Mouse (Mus musculus) ES-Bruce4 (cell line): ENCODE data around the gene Dbn1. TPM values are rescaled to one million over a fixed set of nuclear protein-coding genes. Genes with fewer than 3 reads are reported as not detected.

Experiments used
- H3K27ac ChIP-seq: 2 replicates; pipeline ENCODE4 v1.5.1; 2012; ENCODE audit warnings: low read length, inconsistent platforms; ENCODE audit not compliant: insufficient read depth
- H3K27me3 ChIP-seq: 2 replicates; pipeline ENCODE4 v1.6.1; 2012; ENCODE audit warnings: mild to moderate bottlenecking, low read length, inconsistent platforms; ENCODE audit not compliant: control insufficient read depth, poor library complexity, insufficient read depth, severe bottlenecking
- H3K36me3 ChIP-seq: 2 replicates; pipeline ENCODE4 v1.6.1; 2012; ENCODE audit warnings: inconsistent platforms, mild to moderate bottlenecking, low read length, moderate library complexity; ENCODE audit not compliant: control insufficient read depth, poor library complexity, insufficient read depth, severe bottlenecking
- H3K4me1 ChIP-seq: one replicate; pipeline ENCODE4 v1.8.1; 2011; ENCODE audit warnings: low read length; ENCODE audit not compliant: control insufficient read depth, insufficient read depth
- H3K4me3 ChIP-seq: 2 replicates; pipeline ENCODE4 v1.5.1; 2011; ENCODE audit warnings: low read depth, mild to moderate bottlenecking, low read length
- H3K9ac ChIP-seq: 2 replicates; pipeline ENCODE4 v1.6.1; 2012; ENCODE audit warnings: low read depth, mild to moderate bottlenecking, inconsistent platforms; ENCODE audit not compliant: poor library complexity, severe bottlenecking
- H3K9me3 ChIP-seq: replicated peaks from 2 replicates; pipeline ENCODE4 v1.6.1; 2012; ENCODE audit warnings: mild to moderate bottlenecking, low read length, inconsistent platforms; ENCODE audit not compliant: control insufficient read depth, poor library complexity, insufficient read depth, severe bottlenecking
- CTCF ChIP-seq: IDR thresholded peaks from one replicate; pipeline ENCODE4 v1.8.1; 2011; ENCODE audit warnings: low read depth, low read length
- EP300 ChIP-seq: IDR thresholded peaks from 2 replicates; pipeline ENCODE4 v1.6.1; 2011; ENCODE audit warnings: low read depth, low read length; ENCODE audit not compliant: insufficient read depth
- POLR2A ChIP-seq: IDR thresholded peaks from one replicate; pipeline ENCODE4 v1.8.1; 2011; ENCODE audit warnings: low read length; ENCODE audit not compliant: insufficient read depth
- polyA plus RNA-seq: library from polyadenylated mRNA; stranded (reverse); fragments of >200 nt; gene quantifications from 2 replicates; pipeline ENCODE4 v1.2.4, GENCODE M21; 2011; ENCODE audit warnings: low read depth; ENCODE audit not compliant: missing spikeins, insufficient read depth, insufficient read length

The Dbn1 gene
- polyA plus RNA-seq, 1 experiment: 43.6 TPM

GRCm38 (mm10) chr13:55472132-55473022 is 15.5 kb downstream of the Dbn1 start:
- H3K27ac ChIP-seq: no peak overlapping the region
- no peaks in the 10 kb centered on the region for H3K36me3 ChIP-seq
- H3K9me3 ChIP-seq: no peaks in the 10 kb centered on the region
- no peaks in the 10 kb centered on the region for H3K4me1 ChIP-seq
- peak overlapping the region; percentile 93 for H3K4me3 ChIP-seq
- peak overlapping the region; percentile 79 for H3K9ac ChIP-seq
- no peak for TF ChIP-seq POLR2A
- no peak for TF ChIP-seq CTCF
- no peak for TF ChIP-seq EP300
- no peaks in the 10 kb centered on the region for H3K27me3 ChIP-seq

- H3K4me1 ChIP-seq: no peaks in the 10 kb centered on the region
- H3K27ac ChIP-seq: no peak overlapping the region
- H3K27me3 ChIP-seq: no peaks in the 10 kb centered on the region
- H3K36me3 ChIP-seq: no peaks in the 10 kb centered on the region
- H3K9ac ChIP-seq: peak overlapping the region; percentile 79
- no peaks in the 10 kb centered on the region for H3K9me3 ChIP-seq
- H3K4me3 ChIP-seq: peak overlapping the region; percentile 93
- TF ChIP-seq EP300: no peak
- TF ChIP-seq CTCF: no peak
- no peak for TF ChIP-seq POLR2A
Observed at GRCm38 (mm10) chr13:55471819-55472131, 16.1 kb downstream of the Dbn1 start.

- H3K4me3 ChIP-seq: peak overlapping the region; percentile 93
- no peak overlapping the region for H3K27ac ChIP-seq
- H3K36me3 ChIP-seq: no peaks in the 10 kb centered on the region
- no peaks in the 10 kb centered on the region for H3K9me3 ChIP-seq
- no peaks in the 10 kb centered on the region for H3K4me1 ChIP-seq
- TF ChIP-seq EP300 (no peak), POLR2A (no peak), CTCF (peak; percentile 70)
- H3K27me3 ChIP-seq: no peaks in the 10 kb centered on the region
- H3K9ac ChIP-seq: peak overlapping the region; percentile 79
Observed at GRCm38 (mm10) chr13:55471156-55471818, 16.6 kb downstream of the Dbn1 start.

- H3K27ac ChIP-seq: no peak overlapping the region
- H3K4me3 ChIP-seq: no peak overlapping the region
- H3K9ac ChIP-seq: no peak overlapping the region
- no peaks in the 10 kb centered on the region for H3K9me3 ChIP-seq
- no peaks in the 10 kb centered on the region for H3K4me1 ChIP-seq
- H3K27me3 ChIP-seq: no peaks in the 10 kb centered on the region
- no peaks in the 10 kb centered on the region for H3K36me3 ChIP-seq
- TF ChIP-seq CTCF (no peak), EP300 (no peak), POLR2A (no peak)
Observed at GRCm38 (mm10) chr13:55470372-55470771, 17.5 kb downstream of the Dbn1 start.

- Histone ChIP-seq H3K4me3 (no peak overlapping the region), H3K9me3 (no peaks in the 10 kb centered on the region), H3K36me3 (no peaks in the 10 kb centered on the region), H3K27me3 (no peaks in the 10 kb centered on the region), H3K4me1 (no peaks in the 10 kb centered on the region), H3K9ac (no peak overlapping the region), H3K27ac (no peak overlapping the region)
- TF ChIP-seq CTCF (peak; percentile 37), EP300 (no peak), POLR2A (no peak)
Observed at GRCm38 (mm10) chr13:55468851-55469560, 18.9 kb downstream of the Dbn1 start.
